Mouse (Mus musculus) G1E (cell line): ENCODE results near the gene Pik3r2.

Experiments
- CTCF ChIP-seq: IDR thresholded peaks from 2 replicates; pipeline ENCODE4 v1.5.1; 2012; ENCODE audit warnings: low read depth, low read length, inconsistent platforms, mixed read lengths
- GATA1 ChIP-seq: IDR thresholded peaks from 2 replicates; pipeline ENCODE4 v1.6.1; 2012; ENCODE audit warnings: borderline replicate concordance, low read length, inconsistent platforms, mixed read lengths

DNA sequence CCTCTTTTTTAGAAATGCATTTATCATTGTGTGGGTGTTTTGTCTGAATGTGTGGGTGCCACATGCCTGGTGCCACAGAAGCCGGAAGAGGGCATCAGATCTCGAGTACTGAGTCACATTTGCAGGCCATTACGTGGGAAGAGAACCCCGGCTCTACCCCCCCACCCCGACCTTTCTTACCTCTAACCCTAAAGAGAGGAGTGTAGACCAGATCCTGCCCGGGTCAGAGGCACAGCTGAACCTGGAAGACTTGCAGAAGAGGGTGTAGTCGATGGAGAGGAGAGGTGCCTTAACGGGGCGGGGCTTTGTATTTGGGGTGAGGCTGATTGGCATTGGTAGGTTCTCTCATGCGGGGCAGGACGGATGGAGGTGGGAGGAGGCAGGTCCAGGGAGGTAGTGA lies 31.7 kb downstream of the Pik3r2 start:
- no peak for TF ChIP-seq CTCF
- TF ChIP-seq GATA1 = no peak
